Mouse (Mus musculus) right cerebral cortex, postnatal 10 days (tissue): Measurements from ENCODE around the gene Myl6.

Experiments
- DNase-seq, 2 experiments: peaks; one replicate each; pipeline ENCODE4 v3.0.0; 2021; ENCODE audit warnings: low spot score in 2 of 2

Myl6 gene

GRCm38 (mm10) chr10:128493695-128494666 is at the start of gene Myl6:
Gene Myl6 (minus strand): TSS chr10:128494145.
- peak; percentile 99 for DNase-seq

DNA sequence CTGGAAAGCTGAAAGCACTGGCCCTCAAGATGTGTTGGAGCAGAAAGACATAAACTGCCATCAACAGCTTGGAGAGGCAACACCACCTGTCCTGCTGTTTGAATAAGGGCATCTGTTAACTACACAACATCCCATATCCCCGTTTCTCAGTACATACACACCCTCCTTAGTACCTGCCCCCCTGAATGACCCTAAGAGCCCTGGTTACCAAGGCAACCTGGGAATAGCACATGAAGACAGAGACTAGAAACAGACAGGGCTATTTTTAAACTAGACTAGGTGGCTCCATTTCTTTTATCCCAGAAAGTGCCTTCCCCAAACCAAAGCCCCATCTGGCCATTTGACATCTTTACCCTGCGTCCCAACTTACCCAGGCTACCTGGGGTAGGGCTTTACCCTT is 49.2 kb upstream of the Myl6 start:
- peak in 1 of 2 experiments; percentile 54 for DNase-seq

- no peak for DNase-seq
These were observed 44.5 kb upstream of the Myl6 start for GRCm38 (mm10) chr10:128538340-128538870.

- peak; percentile 90 to 91 for DNase-seq
These were observed 42.5 kb upstream of the Myl6 start for GRCm38 (mm10) chr10:128536266-128536940.

DNA sequence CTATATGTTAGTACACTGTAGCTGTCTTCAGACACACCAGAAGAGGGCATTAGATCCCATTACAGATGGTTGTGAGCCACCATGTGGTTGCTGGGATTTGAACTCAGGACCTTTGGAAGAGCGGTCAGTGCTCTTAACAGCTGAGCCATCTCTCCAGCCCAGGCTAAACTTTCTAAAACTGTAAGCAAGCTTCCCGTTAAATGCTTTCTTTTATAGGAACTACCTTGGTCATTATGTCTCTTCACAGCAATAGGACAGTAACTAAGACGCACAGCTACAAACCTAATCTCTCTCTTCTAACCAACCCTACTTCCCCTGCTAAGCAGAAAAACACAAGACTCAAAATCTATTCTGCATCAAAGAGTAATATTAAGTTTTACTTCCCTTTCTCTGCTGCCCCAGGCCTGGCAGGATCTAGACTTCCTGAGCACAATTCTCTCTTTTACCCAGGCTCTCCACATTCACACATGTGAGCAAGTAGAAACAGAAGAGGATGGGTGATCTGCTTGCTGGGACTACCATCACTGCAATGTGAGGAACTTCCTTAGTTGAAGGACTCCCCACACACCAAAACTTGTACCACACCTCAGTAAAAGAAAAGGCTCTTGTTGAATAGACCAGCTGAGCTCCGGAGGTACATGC is 41.8 kb upstream of the Myl6 start:
- no peak for DNase-seq

DNA sequence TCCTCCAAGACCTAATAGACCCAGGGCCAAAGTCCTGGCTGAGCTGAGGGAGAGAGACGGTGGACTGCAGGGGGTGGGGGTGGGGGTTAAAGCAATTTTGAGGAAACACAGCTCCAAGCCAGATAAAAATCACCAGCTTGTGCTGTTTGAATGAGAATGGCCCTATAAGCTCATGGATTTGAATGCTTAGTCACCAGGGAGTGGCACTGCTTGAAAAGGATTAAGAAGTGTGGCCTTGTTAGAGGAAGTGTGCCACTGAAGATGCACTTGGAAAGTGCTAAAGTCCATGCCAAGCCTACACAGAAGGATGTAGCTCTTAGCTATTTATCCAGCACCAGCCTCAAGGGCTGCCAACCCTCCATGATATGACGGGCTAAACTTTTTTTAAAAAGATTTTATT is 41.3 kb upstream of the Myl6 start:
- DNase-seq = no peak

DNA sequence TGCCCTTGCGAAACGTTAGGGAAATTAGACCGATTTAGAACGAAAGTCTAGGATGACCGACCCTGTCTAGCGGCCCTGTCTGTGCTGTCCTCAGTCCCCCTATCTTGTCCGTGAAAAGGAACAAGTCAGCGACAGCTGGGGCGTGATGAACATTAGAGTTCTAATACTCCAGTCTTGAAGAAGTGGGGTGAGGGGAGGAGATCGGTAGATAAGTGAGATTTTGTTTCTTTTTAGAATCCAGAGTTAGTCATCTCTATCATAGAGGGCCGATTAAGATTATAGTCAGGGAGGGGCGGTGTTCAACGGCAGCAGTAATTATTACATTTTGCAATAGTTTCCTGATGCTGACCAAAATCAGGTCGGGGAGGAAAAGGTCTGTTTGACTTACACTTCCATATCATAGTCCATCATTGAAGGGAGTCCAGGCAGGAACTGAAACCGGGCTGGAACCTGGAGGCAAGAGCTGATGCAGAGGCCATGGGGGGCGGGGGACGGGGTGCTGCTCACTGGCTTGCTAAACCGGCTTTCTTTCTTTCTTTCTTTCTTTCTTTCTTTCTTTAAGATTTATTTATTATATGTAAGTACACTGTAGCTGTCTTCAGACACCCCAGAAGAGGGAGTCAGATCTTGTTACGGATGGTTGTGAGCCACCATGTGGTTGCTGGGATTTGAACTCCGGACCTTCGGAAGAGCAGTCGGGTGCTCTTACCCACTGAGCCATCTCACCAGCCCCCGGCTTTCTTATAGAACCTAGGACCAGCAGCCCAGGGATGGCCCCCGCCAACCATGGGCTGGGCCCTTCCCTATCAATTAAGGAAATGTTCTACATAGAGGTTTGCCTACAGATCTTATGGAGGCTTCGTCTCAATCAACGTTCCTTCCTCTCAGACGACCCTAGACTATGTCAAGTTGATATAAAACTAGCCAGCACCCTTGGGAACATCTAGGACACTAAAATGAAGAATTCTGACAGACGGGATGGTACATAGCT is 32.7 kb upstream of the Myl6 start:
- no peak for DNase-seq

DNA sequence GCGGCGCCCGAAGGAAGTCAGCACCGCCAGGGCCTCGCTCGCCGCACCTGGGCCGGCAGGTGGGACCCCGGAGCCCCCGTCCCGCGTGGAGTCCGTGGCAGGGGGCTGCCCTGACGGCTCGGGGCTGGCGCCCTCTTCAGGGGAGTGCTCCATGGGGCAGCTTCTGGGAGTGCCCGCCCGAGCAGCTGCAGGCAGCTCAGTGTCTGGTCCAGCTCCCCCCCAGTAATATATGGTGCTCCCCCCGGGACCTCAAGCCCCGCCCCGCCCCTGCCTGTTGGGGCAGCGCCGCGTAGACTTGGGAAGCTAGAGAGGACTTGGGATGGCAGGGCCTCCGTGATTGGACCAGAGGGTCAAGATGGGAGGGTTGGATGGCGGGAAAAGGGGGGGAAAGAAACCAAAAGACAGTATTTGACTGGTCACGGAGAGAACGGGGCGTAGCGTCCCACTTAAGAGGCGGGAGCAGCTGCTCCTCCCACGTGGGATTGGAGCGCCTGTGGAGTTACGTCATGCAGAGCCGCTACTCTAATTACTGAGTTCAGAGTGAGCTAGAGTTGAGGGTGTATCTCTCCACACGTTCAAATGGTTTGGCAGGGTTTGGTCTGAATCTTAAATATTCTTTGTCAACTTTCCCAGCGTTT is 31.8 kb upstream of the Myl6 start, which contains the start of gene Esyt1:
Esyt1 (minus strand) TSS at position 201 of the 638 bp plus-strand sequence.
- peak; percentile 95 to 97 for DNase-seq

- peak; percentile 57 to 64 for DNase-seq
These were observed 31.1 kb upstream of the Myl6 start for GRCm38 (mm10) chr10:128524732-128525662.

- no peak for DNase-seq
These were observed 30.3 kb upstream of the Myl6 start for GRCm38 (mm10) chr10:128524111-128524731.

- DNase-seq = no peak
These were observed 28.4 kb upstream of the Myl6 start for GRCm38 (mm10) chr10:128522351-128522750.

DNA sequence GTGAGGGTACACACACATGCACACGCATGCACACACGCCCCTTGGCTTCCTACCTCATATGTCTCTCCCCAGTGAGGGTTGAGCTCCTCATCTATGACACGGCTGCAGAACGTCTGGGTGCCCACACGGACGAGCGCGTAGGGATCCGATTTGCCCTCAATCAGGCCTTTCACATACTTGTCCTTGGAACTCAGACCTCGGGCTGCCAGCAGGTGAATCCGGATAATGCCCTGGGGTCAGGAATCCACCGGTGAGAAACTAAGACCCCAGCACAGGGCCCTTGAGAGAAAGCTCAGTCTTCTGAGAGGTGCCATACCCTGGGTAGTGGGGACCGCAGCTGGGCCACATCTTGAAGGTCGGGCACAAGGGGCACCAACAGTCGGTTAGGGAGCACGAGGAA is 26.6 kb upstream of the Myl6 start:
- DNase-seq = no peak

GRCm38 (mm10) chr10:128518833-128519232 is 24.9 kb upstream of the Myl6 start:
- peak in 1 of 2 experiments; percentile 51 for DNase-seq

DNA sequence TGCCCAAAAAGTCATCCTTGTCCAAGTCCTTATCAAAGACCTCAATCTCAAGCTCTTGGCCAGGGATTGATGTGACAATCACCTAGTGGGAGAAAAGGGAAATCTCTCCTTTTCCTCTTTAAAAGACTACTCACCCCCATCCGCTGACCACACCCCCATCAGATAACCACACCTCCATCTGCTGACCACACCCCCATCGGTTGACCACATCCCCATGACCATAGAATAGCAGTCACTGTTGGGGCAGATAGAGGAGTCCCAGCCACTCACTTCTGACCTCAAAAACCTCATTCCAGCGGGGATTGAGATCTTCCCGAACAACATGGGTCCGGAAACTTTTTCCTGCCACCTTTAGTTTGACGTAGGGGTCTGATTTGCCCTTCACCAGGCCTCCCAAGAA is 22.7 kb upstream of the Myl6 start:
- DNase-seq = no peak

DNA sequence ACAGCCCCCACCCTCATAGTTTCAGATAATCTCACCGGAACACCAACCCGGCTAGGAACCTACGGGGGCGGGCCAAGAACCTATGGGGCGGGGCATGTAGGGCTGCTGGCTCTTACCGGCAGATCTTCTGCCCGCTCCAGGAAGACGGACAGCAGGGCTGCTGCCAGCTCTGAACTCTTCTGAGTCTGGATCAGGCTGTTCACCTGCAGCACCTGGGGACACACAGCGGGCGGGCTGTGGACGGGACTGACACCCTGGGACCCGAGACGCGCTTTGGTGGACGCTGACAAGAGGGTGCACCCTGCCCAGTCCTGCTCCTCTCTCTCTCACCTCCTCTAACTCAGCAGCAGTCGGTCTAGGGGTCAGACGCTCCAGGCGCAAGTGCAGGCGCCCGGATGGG is 22.1 kb upstream of the Myl6 start:
- no peak for DNase-seq

DNA sequence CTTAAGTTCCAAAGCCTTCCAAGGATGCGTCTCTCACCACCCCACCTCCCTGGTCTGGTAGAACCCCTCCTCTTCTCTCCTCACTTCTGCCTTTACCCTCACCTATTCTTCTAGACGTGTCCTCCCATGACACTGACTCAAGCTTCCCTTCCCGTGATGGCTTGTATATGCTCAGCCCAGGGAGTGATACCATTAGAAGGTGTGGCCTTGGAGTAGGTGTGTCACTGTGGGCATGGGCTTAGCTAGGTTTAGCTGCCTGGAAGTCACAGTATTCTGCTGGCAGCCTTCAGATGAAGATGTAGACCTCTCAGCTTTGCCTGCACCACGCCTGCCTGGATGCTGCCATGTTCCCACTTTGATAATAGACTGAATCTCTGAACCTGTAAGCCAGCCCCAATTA is 21.1 kb upstream of the Myl6 start:
- DNase-seq = no peak

DNA sequence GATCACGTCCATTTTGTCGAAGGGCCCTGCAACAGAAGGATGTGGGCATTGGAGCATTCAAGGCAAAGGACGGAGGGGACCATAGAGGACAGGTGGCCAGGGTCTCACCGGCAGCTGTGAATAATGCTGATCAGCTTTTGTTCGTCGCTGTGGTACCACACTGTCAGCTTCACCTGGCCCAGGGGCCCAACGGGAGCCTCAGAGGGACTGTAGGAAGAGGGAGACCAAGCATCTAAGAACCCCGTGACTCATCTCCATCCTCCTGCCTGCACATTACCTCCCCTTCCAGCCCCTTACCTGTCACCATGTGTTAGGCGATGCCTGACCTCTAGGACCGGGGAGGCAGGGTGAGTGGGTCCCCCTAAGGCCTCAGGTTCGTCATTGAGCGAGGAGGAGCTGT is 17.8 kb upstream of the Myl6 start:
- DNase-seq = no peak

DNA sequence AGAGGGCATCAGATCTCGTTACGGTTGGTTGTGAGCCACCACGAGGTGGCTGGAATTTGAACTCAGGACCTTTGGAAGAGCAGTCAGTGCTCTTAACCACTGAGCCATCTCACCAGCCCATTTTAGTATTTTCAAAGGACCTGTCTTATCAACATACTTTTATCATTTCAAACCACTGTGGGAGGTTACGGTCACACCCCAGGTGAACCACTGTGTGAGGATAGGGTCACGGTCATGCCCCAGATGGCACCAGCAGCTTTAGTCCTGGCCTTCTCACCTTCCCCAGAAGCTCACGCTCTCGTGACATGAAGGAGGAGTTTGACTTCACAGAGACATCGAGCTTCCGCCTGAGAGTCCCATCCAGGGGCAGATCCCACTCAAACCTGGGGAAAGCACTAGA is 17.2 kb upstream of the Myl6 start:
- DNase-seq = no peak

DNA sequence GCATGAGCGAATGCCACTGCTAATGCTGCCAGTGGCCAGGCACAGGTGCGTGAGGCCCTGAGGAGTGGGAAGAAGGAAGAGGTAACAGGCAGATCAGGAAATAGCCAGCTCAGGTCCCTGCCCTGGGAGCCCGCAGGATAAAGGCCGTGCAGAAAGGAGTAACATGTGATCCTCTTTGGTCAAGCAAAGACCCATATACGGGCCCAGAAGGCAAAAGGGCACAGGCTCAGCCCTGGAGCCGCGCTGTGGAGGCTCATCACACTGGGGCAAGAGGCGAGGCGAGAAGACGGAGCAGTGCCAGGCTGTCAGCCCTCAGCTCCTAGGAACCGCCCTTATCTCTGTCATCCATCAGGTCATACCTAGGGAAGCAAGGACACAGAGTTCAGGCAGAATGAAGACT is 16.4 kb upstream of the Myl6 start:
- no peak for DNase-seq
